Mouse (Mus musculus) embryonic facial prominence, embryonic 12.5 days (tissue): Measurements from ENCODE around the gene Cd160. TPM values are rescaled to one million over a fixed set of nuclear protein-coding genes. Genes with fewer than 3 reads are reported as not detected.

Experiments used
- polyA plus RNA-seq: library from polyadenylated mRNA; unstranded; fragments of >200 nt; fragmentation: Nextera tagmentation; extraction: Ambion mirVana; gene quantifications from 2 replicates; pipeline ENCODE4 v1.2.1, GENCODE M21; 2016

Cd160 gene
- polyA plus RNA-seq, 1 experiment from 2014 or later, result 0.10 TPM

Other genes with a start within 250 kb of the Cd160 start
- gene Polr3gl, start 235.2 kb downstream of the Cd160 start, polyA plus RNA-seq, result 49.8 and 52.1 TPM in 2 replicates
- 2.1 and 2.3 TPM in 2 replicates for gene Ankrd34a, start 232.7 kb downstream of the Cd160 start, polyA plus RNA-seq
- 6.8 and 8.1 TPM in 2 replicates for gene Lix1l, start 228.2 kb downstream of the Cd160 start, polyA plus RNA-seq
- gene Rbm8a, start 199.4 kb downstream of the Cd160 start, polyA plus RNA-seq, result 167 and 172 TPM in 2 replicates
- gene Pex11b, start 194.0 kb downstream of the Cd160 start, polyA plus RNA-seq, result 54.6 and 55.0 TPM in 2 replicates
- 0.10 and 0.13 TPM in 2 replicates for gene Gm42957, start 193.9 kb downstream of the Cd160 start, polyA plus RNA-seq
- 0.81 and 0.95 TPM in 2 replicates for gene Itga10, start 183.8 kb downstream of the Cd160 start, polyA plus RNA-seq
- 0.92 and 1.1 TPM in 2 replicates for gene Ankrd35, start 159.2 kb downstream of the Cd160 start, polyA plus RNA-seq
- 77.4 and 77.5 TPM in 2 replicates for gene Pias3, start 133.0 kb downstream of the Cd160 start, polyA plus RNA-seq
- gene Nudt17, start 120.8 kb downstream of the Cd160 start, polyA plus RNA-seq, result 13.7 and 14.7 TPM in 2 replicates
- 35.5 and 36.6 TPM in 2 replicates for gene Polr3c, start 101.7 kb downstream of the Cd160 start, polyA plus RNA-seq
- gene Rnf115, start 101.7 kb downstream of the Cd160 start, polyA plus RNA-seq, result 64.5 and 70.3 TPM in 2 replicates
- not detected in 2 replicates for gene Pdzk1, start 67 bp downstream of the Cd160 start, polyA plus RNA-seq
- gene Gja5, start 75.3 kb upstream of the Cd160 start, polyA plus RNA-seq, result 14.3 and 20.6 TPM in 2 replicates
- gene Gpr89, start 76.0 kb upstream of the Cd160 start, polyA plus RNA-seq, result 40.8 and 43.1 TPM in 2 replicates
- 0.65 and 2.4 TPM in 2 replicates for gene Gja8, start 96.7 kb upstream of the Cd160 start, polyA plus RNA-seq